Comparison of ENCODE assay signal across 8 mouse cellular contexts in the genomic region with DNA sequence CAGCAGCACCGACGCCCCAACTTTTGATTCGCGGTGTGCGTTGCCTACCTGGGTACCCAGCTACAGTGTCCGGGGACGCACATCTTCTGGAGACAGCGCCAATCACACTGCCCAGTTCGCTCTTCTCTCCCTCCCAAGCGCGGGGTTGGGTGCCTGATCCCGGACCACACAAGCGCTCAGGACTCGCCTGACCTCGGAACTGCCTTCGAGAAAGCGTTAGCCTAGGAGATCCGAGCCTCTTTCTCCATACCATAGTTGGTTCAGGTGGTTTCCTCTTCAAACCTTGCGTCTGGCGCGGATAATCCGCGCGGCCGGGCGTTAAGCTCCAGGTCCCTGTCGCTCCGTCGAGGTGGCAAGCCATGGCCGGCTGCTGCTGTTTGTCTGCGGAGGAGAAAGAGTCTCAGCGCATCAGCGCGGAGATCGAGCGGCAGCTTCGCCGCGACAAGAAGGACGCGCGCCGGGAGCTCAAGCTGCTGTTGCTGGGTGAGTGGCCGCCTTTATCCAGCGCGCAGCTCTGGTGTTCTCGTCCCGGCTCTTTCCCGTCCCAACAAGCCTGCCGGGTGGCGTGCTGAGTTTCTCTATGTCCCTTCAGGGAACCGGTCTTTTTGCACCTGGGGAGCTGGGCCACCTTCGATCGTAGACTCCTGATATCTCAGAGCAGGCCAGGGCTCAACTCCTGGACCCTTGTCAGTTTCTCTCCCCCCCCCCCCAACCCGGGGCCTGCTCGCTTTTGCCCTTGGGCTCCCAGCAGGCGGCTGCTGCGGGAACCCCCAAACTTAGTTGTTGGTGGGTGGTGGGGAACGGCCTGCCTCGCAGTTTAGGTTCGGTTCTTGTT. TPM values are rescaled to one million over a fixed set of nuclear protein-coding genes. Genes with fewer than 3 reads are reported as not detected.
DNase-seq lines count a peak whose midpoint lies in the region; ATAC-seq lines count a peak whose summit lies in the region.

No protein-coding gene starts in this region.

- no peaks in the 10 kb centered on the region for H3K4me1 ChIP-seq in embryonic facial prominence, embryonic 11.5 days (ENCODE audit: control insufficient read depth, insufficient read depth, low read length)
- peaks cover 21% of the 10 kb centered on the region for H3K4me1 ChIP-seq in limb, embryonic 12.5 days (replicated peaks)
- H3K4me1 ChIP-seq in midbrain, embryonic 10.5 days = peaks cover 41% of the 10 kb centered on the region

- H3K27me3 ChIP-seq in embryonic facial prominence, embryonic 11.5 days (ENCODE audit: control insufficient read depth, insufficient read depth, low read length) = peaks cover 14% of the 10 kb centered on the region
- H3K27me3 ChIP-seq in limb, embryonic 12.5 days = peaks cover 50% of the 10 kb centered on the region
- H3K27me3 ChIP-seq in midbrain, embryonic 10.5 days (ENCODE audit: low read depth, poor library complexity, severe bottlenecking) = peaks cover 63% of the 10 kb centered on the region

- peak overlapping the region; percentile 43; the same call in 1 of the 2 replicates for H3K9ac ChIP-seq in embryonic facial prominence, embryonic 11.5 days (replicated peaks; ENCODE audit: low read length)
- peak overlapping the region; percentile 31; the same call in 1 of the 2 replicates for H3K9ac ChIP-seq in limb, embryonic 12.5 days (replicated peaks)

- intact Hi-C loops in heart, postnatal 36 days (cut with DNase I) = loop anchor here (5.0 to 10.0 kb wide), 2 partner anchors 118 to 374 kb away; no protein-coding TSS in a partner anchor

- peak overlapping the region; percentile 34 for H3K4me3 ChIP-seq in embryonic facial prominence, embryonic 11.5 days (ENCODE audit: low read depth, low read length)
- H3K4me3 ChIP-seq in limb, embryonic 12.5 days (replicated peaks) = peak overlapping the region; percentile 42
- H3K4me3 ChIP-seq in midbrain, embryonic 10.5 days = peak overlapping the region; percentile 57

- WGBS in embryonic facial prominence, embryonic 11.5 days = 1% methylated on average over 61 of the region's 61 CpGs
- WGBS in limb, embryonic 12.5 days = 2% methylated on average over 61 of the region's 61 CpGs
- 1% methylated on average over 61 of the region's 61 CpGs for WGBS in midbrain, embryonic 10.5 days

- no peaks in the 10 kb centered on the region for H3K36me3 ChIP-seq in embryonic facial prominence, embryonic 11.5 days (replicated peaks; ENCODE audit: control insufficient read depth, insufficient read depth, low read depth, low read length)
- H3K36me3 ChIP-seq in limb, embryonic 12.5 days = no peaks in the 10 kb centered on the region
- no peaks in the 10 kb centered on the region for H3K36me3 ChIP-seq in midbrain, embryonic 10.5 days

- H3K4me2 ChIP-seq in embryonic facial prominence, embryonic 11.5 days (ENCODE audit: low read depth, low read length) = peak overlapping the region; percentile 60
- peak overlapping the region; percentile 78 for H3K4me2 ChIP-seq in limb, embryonic 12.5 days

- no peak for ATAC-seq in CD4-positive, CD25-positive, alpha-beta regulatory T cell, adult 4 months
- no peak for ATAC-seq in embryonic facial prominence, embryonic 11.5 days (replicated peaks; ENCODE audit: insufficient number of reproducible peaks, low FRiP score, low TSS enrichment, low read depth)
- ATAC-seq in limb, embryonic 12.5 days (ENCODE audit: insufficient number of reproducible peaks, insufficient read depth, low FRiP score, low TSS enrichment, low read depth) = no peak

- H3K27ac ChIP-seq in embryonic facial prominence, embryonic 11.5 days (replicated peaks; ENCODE audit: low read depth, low read length) = no peak overlapping the region
- no peak overlapping the region for H3K27ac ChIP-seq in limb, embryonic 12.5 days
- H3K27ac ChIP-seq in midbrain, embryonic 10.5 days (replicated peaks) = no peak overlapping the region; the same call in 1 of the 2 replicates

- DNase-seq in CD4-positive, CD25-positive, alpha-beta regulatory T cell, adult 2 months (ENCODE audit: low read depth, low spot score) = peak; percentile 25
- DNase-seq in B cell, adult 2 months = peak; percentile 5 to 13
- DNase-seq in embryonic facial prominence, embryonic 11.5 days (ENCODE audit: low spot score) = peak; percentile 55
- peak; percentile 9 for DNase-seq in heart, postnatal 36 days
- peak; percentile 62 for DNase-seq in midbrain, embryonic 10.5 days (ENCODE audit: low spot score)
- peak; percentile 23 for DNase-seq in testis, postnatal 14 days (ENCODE audit: low spot score)

- no peaks in the 10 kb centered on the region for H3K9me3 ChIP-seq in embryonic facial prominence, embryonic 11.5 days (replicated peaks; ENCODE audit: control insufficient read depth, low read length)
- no peaks in the 10 kb centered on the region for H3K9me3 ChIP-seq in limb, embryonic 12.5 days
- no peaks in the 10 kb centered on the region for H3K9me3 ChIP-seq in midbrain, embryonic 10.5 days (replicated peaks)

RNA-seq across cellular contexts. Expression of a gene that starts 1.0 kb away (rescaled TPM):
- 1 to 10 TPM; 2.9 to 5.5 TPM for polyA plus RNA-seq in CD4-positive, CD25-positive, alpha-beta regulatory T cell, adult 4 months (2017; shearing (Covaris generic))
- polyA plus RNA-seq in embryonic facial prominence, embryonic 11.5 days (2014; fragmentation: Nextera tagmentation; extraction: Ambion mirVana) = 0.90 and 1.4 TPM in 2 replicates
- total RNA-seq in heart, postnatal 36 days (2021) = under 1 TPM; 0.30 to 0.56 TPM
- 0.30 and 0.45 TPM in 2 replicates for polyA plus RNA-seq in limb, embryonic 12.5 days (2016; fragmentation: Nextera tagmentation; extraction: Ambion mirVana)
- polyA plus RNA-seq in midbrain, embryonic 10.5 days (2016; fragmentation: Nextera tagmentation; extraction: Ambion mirVana) = 0.19 and 0.58 TPM in 2 replicates

Comparison
In these comparisons a context has a peak if more than half of its experiments do, and no peak if none do; other contexts are left out.
1. DNase-seq: peak in every context shown above with its lines; median percentile 62 in midbrain, embryonic 10.5 days; 55 in embryonic facial prominence, embryonic 11.5 days; 25 in CD4-positive, CD25-positive, alpha-beta regulatory T cell, adult 2 months; 23 in testis, postnatal 14 days; 9 in B cell, adult 2 months; 9 in heart, postnatal 36 days.